Mouse (Mus musculus) forebrain, embryonic 10.5 days (tissue): Measurements from ENCODE around the gene Zcrb1. TPM values are rescaled to one million over a fixed set of nuclear protein-coding genes. Genes with fewer than 3 reads are reported as not detected.
A peak's percentile ranks its signal among the peaks of the same experiment; 100 is the strongest.

Experiments used
- DNase-seq: peaks from one replicate; pipeline ENCODE4 v3.0.0-alpha.2; 2017; ENCODE audit warnings: low spot score; ENCODE audit errors: extremely low spot score
- H3K27ac ChIP-seq: fragments of 300-500 bp; sonication (generic); 2 replicates; pipeline ENCODE4 v1.5.1; 2016; ENCODE audit warnings: mild to moderate bottlenecking
- H3K27me3 ChIP-seq: fragments of 300-500 bp; sonication (generic); 2 replicates; pipeline ENCODE4 v1.6.1; 2016; ENCODE audit warnings: mild to moderate bottlenecking; ENCODE audit not compliant: poor library complexity, severe bottlenecking
- H3K36me3 ChIP-seq: fragments of 300-500 bp; sonication (generic); replicated peaks from 2 replicates; pipeline ENCODE4 v1.6.1; 2016; ENCODE audit warnings: mild to moderate bottlenecking, moderate library complexity
- H3K4me1 ChIP-seq: fragments of 300-500 bp; sonication (generic); 2 replicates; pipeline ENCODE4 v1.6.1; 2016
- H3K4me3 ChIP-seq: fragments of 300-500 bp; sonication (generic); 2 replicates; pipeline ENCODE4 v1.5.1; 2016; ENCODE audit warnings: mild to moderate bottlenecking, moderate library complexity
- H3K9me3 ChIP-seq: fragments of 300-500 bp; sonication (generic); 2 replicates; pipeline ENCODE4 v1.6.1; 2016; ENCODE audit warnings: mild to moderate bottlenecking, moderate library complexity
- WGBS: fragments of 180-500 bp; shearing (Covaris S2); methylation state at CpG from one replicate; pipeline ENCODE4 v1.1.7; 2016; 5-methylcytosine and 5-hydroxymethylcytosine counted together
- polyA plus RNA-seq: library from polyadenylated mRNA; unstranded; fragments of >200 nt; fragmentation: Nextera tagmentation; extraction: Ambion mirVana; gene quantifications from 2 replicates; pipeline ENCODE4 v1.2.1, GENCODE M21; 2016

The Zcrb1 gene
- polyA plus RNA-seq = 146 and 151 TPM in 2 replicates

DNA sequence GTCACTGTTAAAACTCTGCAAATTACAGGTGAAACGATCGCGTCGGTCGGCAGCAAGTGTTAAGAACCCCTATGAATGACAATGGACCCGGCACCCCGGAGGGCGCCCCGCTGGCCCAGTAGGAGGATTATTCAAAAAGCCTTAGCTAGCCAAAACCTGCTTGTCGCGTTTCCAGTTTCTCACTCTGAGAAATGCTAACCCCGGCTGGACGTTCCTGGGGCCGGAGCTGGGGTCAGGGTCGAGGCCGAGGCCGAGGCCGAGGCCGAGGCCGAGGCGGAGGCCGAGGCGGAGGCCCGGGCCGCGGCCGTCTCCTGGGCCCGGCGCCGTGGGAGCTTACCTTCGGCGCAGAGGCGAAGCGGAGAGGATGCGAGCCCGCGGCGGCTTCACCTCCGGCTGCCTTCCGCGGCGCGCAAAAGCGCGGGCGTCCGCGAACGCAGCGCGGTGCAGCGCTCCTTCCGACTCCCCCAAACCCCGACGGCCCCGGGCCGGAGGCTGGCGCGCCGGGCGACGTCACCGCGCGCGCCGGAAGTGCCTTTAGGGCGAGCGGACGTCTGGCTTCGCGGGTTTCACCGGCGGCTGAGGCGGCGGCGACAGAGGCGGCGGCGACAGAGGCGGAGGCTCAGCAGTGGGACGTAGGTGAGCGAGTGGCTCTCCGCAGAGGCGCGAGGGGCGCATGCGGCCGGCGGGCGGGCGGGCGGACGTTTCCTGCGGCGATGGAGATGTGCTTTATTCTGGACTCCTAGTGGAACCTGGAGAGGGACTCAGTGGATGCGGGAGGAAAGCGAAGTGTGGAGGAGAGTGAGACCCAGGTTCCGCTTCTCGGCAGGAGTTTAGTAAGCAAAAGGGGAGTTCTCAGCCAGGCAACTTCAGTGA, at the start of gene Zcrb1, which contains the start of gene Pphln1:
Gene Zcrb1, minus strand, starts transcription at position 509 of the 873 bp plus-strand sequence.
Gene Pphln1, plus strand, starts transcription at position 525 of the 873 bp plus-strand sequence.
- DNase-seq = peak; percentile 83
- Histone ChIP-seq H3K36me3 (peaks cover 46% of the 10 kb centered on the region), H3K9me3 (no peaks in the 10 kb centered on the region), H3K27me3 (no peaks in the 10 kb centered on the region), H3K4me1 (peaks cover 35% of the 10 kb centered on the region), H3K27ac (peak within 1 kb of the TSS; percentile 92), H3K4me3 (peak within 1 kb of the TSS; percentile 92)
- WGBS = under 1% methylated on average over 100 of the region's 100 CpGs

DNA sequence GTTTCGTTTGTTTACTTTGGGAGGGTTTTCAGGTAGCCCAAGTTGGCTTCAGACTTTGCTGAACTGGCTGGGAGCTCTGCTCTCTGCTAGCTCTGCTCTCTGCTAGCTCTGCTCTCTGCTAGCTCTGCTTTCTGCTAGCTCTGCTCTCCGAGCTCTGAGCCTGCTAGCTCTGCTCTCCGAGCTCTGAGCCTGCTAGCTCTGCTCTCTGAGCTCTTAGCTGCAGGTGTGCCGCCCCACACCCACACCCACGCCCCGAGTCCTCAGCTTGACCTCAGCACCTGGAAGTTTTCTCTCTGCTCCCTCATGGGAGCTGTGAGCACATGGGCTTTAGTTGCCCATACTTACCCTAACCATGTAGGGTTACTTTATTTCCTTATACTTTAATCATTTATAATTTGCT, 45.5 kb upstream of the Zcrb1 start:
- Histone ChIP-seq H3K4me3 (no peak overlapping the region), H3K4me1 (peaks cover 4% of the 10 kb centered on the region; the same call in 1 of the 2 replicates), H3K9me3 (no peaks in the 10 kb centered on the region), H3K36me3 (peaks cover 86% of the 10 kb centered on the region), H3K27me3 (no peaks in the 10 kb centered on the region), H3K27ac (no peak overlapping the region)
- DNase-seq = no peak
- WGBS = 92% methylated on average over 6 of the region's 6 CpGs

GRCm38 (mm10) chr15:93442271-93442670, 44.1 kb upstream of the Zcrb1 start:
- H3K36me3 ChIP-seq = peaks cover 86% of the 10 kb centered on the region
- 92% methylated on average over 4 of the region's 4 CpGs for WGBS
- H3K27me3 ChIP-seq = no peaks in the 10 kb centered on the region
- H3K4me3 ChIP-seq = no peak overlapping the region
- H3K27ac ChIP-seq = no peak overlapping the region
- DNase-seq = no peak
- no peaks in the 10 kb centered on the region for H3K4me1 ChIP-seq
- no peaks in the 10 kb centered on the region for H3K9me3 ChIP-seq

DNA sequence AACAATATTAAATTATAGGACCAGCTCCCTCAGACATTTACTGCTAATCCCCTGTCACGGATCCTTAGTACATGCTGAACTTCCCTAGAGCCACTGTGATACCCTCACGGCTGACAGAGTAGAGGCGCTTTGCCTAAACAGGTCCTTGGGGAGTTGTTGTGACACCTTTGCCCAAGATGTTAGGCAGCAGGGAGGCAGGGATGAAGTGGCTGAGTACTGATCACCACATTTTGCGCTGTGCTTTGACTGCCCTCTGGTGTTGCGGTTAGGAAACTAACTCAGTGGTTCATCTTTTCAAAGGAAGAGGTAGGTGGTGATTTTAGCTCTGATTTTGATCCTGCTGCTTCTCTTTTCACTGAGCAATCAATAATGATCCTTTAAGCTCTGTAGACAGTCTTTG, 40.5 kb upstream of the Zcrb1 start:
- Histone ChIP-seq H3K27me3 (no peaks in the 10 kb centered on the region), H3K4me1 (no peaks in the 10 kb centered on the region), H3K27ac (no peak overlapping the region), H3K36me3 (peaks cover 76% of the 10 kb centered on the region), H3K4me3 (no peak overlapping the region), H3K9me3 (no peaks in the 10 kb centered on the region)
- 56% methylated on average over 5 of the region's 5 CpGs for WGBS
- peak; percentile 35 for DNase-seq

DNA sequence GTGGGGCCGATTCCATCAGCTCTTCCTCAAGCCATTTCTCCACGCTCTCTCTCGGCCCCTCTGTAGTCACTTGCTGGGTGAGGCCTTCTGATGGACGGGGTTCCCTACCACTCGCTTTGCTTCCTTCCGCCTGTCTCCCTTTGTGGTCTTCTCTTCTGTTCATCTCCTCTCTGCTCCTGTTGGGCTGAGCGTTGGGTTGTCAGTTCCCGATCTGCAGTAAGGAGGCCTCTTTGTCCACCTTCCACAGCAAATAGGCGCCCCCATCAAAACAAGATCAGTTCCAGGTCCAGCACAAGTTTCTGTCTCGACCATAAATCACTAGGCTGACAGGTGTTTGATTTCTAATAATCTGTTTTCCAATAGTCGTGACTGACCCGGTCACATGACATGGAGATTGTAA, 37.9 kb upstream of the Zcrb1 start:
- H3K36me3 ChIP-seq = peaks cover 75% of the 10 kb centered on the region
- no peaks in the 10 kb centered on the region for H3K27me3 ChIP-seq
- H3K4me1 ChIP-seq = no peaks in the 10 kb centered on the region
- no peak for DNase-seq
- no peaks in the 10 kb centered on the region for H3K9me3 ChIP-seq
- H3K4me3 ChIP-seq = no peak overlapping the region
- WGBS = 93% methylated on average over 12 of the region's 12 CpGs
- H3K27ac ChIP-seq = no peak overlapping the region

DNA sequence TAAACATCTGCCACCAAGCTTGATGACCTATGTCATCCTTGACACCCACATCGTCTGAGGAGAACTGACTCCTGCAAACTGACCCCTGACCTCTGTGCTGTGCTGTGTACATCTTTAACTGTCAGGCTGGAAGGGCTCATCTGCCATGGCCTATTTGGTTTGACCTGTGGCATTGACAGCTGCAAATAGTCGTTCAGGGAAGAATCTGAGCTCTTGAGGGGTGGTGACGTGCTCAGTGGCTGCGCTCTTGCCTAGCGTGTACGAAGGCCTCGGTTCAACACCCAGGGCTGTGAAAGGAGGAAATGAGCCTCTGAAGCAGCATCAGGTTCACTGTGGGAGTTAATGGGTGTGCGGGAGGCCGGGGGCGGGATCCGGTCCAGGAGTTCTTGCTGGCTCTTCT, 35.7 kb upstream of the Zcrb1 start:
- Histone ChIP-seq H3K4me1 (no peaks in the 10 kb centered on the region), H3K27ac (no peak overlapping the region), H3K9me3 (no peaks in the 10 kb centered on the region), H3K27me3 (no peaks in the 10 kb centered on the region), H3K36me3 (peaks cover 68% of the 10 kb centered on the region), H3K4me3 (no peak overlapping the region)
- 80% methylated on average over 11 of the region's 11 CpGs for WGBS
- no peak for DNase-seq

GRCm38 (mm10) chr15:93422537-93422936, 24.4 kb upstream of the Zcrb1 start:
- Histone ChIP-seq H3K27ac (no peak overlapping the region), H3K36me3 (peaks cover 68% of the 10 kb centered on the region), H3K27me3 (no peaks in the 10 kb centered on the region), H3K4me3 (no peak overlapping the region), H3K4me1 (no peaks in the 10 kb centered on the region), H3K9me3 (no peaks in the 10 kb centered on the region)
- WGBS = 95% methylated on average over 1 of the region's 1 CpGs
- DNase-seq = no peak

GRCm38 (mm10) chr15:93420596-93420995, 22.5 kb upstream of the Zcrb1 start:
- no peak for DNase-seq
- Histone ChIP-seq H3K4me1 (no peaks in the 10 kb centered on the region), H3K27me3 (no peaks in the 10 kb centered on the region), H3K27ac (no peak overlapping the region), H3K9me3 (no peaks in the 10 kb centered on the region), H3K36me3 (peaks cover 69% of the 10 kb centered on the region), H3K4me3 (no peak overlapping the region)
- 92% methylated on average over 7 of the region's 7 CpGs for WGBS

DNA sequence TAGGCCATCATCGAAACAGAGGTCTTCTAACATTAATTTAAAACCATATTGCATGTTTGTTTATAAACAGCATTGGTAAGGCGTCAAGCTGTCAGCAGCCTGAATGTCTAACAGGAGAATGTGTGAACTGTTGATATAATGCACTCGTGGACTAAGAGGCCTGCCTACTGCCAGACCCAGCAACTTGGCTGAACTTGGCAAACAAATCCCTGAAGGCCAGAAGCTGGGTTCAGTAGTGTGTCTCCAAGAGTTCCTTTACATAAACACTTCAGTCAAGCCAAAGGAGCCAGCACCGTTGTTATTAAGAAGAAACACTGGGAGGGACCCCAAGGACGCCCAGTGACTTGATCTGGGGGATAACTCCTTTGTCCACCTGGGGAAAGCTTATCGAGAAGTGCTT, 18.2 kb upstream of the Zcrb1 start:
- no peaks in the 10 kb centered on the region for H3K27me3 ChIP-seq
- 91% methylated on average over 6 of the region's 6 CpGs for WGBS
- H3K36me3 ChIP-seq = peaks cover 76% of the 10 kb centered on the region
- no peaks in the 10 kb centered on the region for H3K9me3 ChIP-seq
- H3K27ac ChIP-seq = no peak overlapping the region
- no peaks in the 10 kb centered on the region for H3K4me1 ChIP-seq
- no peak overlapping the region for H3K4me3 ChIP-seq
- DNase-seq = no peak

DNA sequence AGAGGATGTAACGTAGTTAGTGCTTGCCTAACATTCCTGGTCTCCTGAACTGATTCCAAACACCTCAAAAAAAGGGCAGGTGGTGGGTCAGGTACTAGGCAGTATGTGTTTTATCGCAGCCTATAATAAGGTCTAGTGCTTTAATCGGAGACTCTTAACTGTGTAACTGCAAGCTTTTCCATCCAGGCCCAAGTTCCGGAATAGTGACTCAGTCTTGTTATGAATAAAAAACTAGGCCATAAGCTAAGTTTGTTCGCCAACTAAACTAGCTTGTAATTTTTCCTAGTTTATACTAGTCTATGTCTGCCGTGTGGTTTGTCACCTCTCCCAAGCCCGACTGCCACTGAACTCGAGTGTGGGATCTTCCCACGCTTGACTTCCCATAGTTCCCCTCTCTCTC, 16.3 kb upstream of the Zcrb1 start:
- Histone ChIP-seq H3K36me3 (peaks cover 81% of the 10 kb centered on the region), H3K27me3 (no peaks in the 10 kb centered on the region), H3K9me3 (no peaks in the 10 kb centered on the region), H3K4me3 (no peak overlapping the region), H3K27ac (no peak overlapping the region), H3K4me1 (no peaks in the 10 kb centered on the region)
- 92% methylated on average over 9 of the region's 9 CpGs for WGBS
- DNase-seq = no peak

GRCm38 (mm10) chr15:93412445-93412844, 14.3 kb upstream of the Zcrb1 start:
- Histone ChIP-seq H3K9me3 (no peaks in the 10 kb centered on the region), H3K4me3 (no peak overlapping the region), H3K27me3 (no peaks in the 10 kb centered on the region), H3K27ac (no peak overlapping the region), H3K4me1 (no peaks in the 10 kb centered on the region), H3K36me3 (peaks cover 96% of the 10 kb centered on the region)
- DNase-seq = no peak
- WGBS = 93% methylated on average over 3 of the region's 3 CpGs

DNA sequence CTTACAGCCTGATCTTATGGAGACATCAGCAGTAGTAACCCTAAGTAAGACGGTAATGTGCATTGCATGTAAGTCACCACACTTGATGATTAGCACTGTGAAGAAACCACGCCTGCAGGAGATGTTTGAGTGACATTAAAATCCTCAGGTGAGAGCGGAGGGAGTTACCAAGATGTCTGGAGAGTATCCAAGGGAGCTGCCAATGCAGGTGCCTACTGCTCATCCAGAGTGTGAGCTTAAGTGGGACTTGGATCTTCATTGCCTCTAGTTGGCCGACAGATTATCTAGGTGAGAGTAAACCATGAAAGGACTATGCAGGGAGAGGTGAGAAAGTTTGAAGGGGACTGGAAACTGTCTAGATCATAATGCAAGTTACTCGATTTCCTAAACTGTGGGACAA, 8.4 kb upstream of the Zcrb1 start:
- Histone ChIP-seq H3K36me3 (peaks cover 67% of the 10 kb centered on the region), H3K4me1 (no peaks in the 10 kb centered on the region; the same call in 1 of the 2 replicates), H3K27me3 (no peaks in the 10 kb centered on the region), H3K4me3 (no peak overlapping the region), H3K9me3 (no peaks in the 10 kb centered on the region), H3K27ac (no peak overlapping the region)
- no peak for DNase-seq
- WGBS = 93% methylated on average over 5 of the region's 5 CpGs

DNA sequence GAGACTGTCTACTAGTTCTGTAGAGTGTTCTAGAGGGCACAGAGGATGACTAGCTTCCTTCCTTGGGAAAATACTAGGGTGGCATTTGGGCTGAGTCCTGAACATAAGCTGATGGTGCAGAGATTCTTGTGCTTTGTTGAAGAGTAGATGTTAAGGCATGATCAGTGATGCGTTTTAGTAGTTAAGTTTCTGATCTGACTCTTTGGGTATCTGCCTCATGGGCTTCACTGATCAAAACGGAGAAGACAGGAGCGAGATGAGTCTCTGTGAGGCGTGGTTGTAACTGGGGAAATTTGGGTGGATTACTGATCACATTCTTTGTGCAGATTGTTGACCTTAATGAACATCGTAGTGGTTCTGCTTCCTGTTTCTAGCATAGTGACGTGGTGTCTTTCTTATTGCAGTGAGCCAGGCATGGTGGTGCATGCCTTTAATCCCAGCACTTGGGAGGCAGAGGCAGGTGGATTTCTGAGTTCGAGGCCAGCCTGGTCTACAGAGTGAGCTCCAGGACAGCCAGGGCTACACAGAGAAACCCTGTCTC, 7.4 kb upstream of the Zcrb1 start:
- H3K4me3 ChIP-seq = no peak overlapping the region
- no peaks in the 10 kb centered on the region for H3K9me3 ChIP-seq
- H3K27me3 ChIP-seq = no peaks in the 10 kb centered on the region
- peaks cover 66% of the 10 kb centered on the region for H3K36me3 ChIP-seq
- 93% methylated on average over 7 of the region's 7 CpGs for WGBS
- no peak for DNase-seq
- H3K4me1 ChIP-seq = peaks cover 3% of the 10 kb centered on the region
- H3K27ac ChIP-seq = no peak overlapping the region
